Mouse (Mus musculus): ENCODE results near the gene Sbsn.

Sbsn gene

GRCm38 (mm10) chr7:30757001-30757400 is 5.7 kb downstream of the Sbsn start:
- DNase-seq (ENCODE audit: low spot score in 2 of 2): no peak

- DNase-seq (ENCODE audit: low spot score in 2 of 2): no peak
These were observed 7.6 kb downstream of the Sbsn start for GRCm38 (mm10) chr7:30758853-30759252.

GRCm38 (mm10) chr7:30761769-30762352 is 10.6 kb downstream of the Sbsn start:
- no peak for DNase-seq (ENCODE audit: low spot score in 2 of 2)

GRCm38 (mm10) chr7:30763456-30763855 is 12.2 kb downstream of the Sbsn start, which contains the start of gene Dmkn:
Gene Dmkn, plus strand, starts transcription at chr7:30763756.
- DNase-seq (ENCODE audit: low spot score in 2 of 2): no peak

DNA sequence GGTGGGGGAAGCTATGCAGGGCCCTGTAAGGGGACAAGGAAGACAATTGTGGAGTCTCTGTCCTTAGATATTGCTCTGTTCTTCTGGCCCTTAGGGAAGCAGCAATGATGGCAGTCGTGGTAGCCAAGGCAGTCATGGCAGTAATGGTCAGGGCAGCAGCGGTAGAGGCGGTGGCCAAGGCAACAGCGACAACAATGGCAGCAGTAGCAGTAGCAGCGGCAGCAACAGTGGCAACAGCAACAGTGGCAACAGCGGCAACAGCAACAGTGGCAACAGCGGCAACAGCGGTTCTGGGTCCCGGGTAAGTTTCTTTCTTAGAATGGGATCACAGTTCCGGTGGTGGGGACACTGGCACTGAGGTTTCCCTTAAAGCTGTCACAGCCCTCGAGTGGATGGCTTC is 13.9 kb downstream of the Sbsn start:
- DNase-seq (ENCODE audit: low spot score in 2 of 2): no peak

- DNase-seq (ENCODE audit: low spot score in 2 of 2): no peak
These were observed 15.1 kb downstream of the Sbsn start for GRCm38 (mm10) chr7:30766408-30766807.

- DNase-seq (ENCODE audit: low spot score in 2 of 2): no peak
These were observed 18.0 kb downstream of the Sbsn start for GRCm38 (mm10) chr7:30769236-30769635.

- no peak for DNase-seq (ENCODE audit: low spot score in 2 of 2)
These were observed 24.8 kb downstream of the Sbsn start for GRCm38 (mm10) chr7:30776104-30776503.

DNA sequence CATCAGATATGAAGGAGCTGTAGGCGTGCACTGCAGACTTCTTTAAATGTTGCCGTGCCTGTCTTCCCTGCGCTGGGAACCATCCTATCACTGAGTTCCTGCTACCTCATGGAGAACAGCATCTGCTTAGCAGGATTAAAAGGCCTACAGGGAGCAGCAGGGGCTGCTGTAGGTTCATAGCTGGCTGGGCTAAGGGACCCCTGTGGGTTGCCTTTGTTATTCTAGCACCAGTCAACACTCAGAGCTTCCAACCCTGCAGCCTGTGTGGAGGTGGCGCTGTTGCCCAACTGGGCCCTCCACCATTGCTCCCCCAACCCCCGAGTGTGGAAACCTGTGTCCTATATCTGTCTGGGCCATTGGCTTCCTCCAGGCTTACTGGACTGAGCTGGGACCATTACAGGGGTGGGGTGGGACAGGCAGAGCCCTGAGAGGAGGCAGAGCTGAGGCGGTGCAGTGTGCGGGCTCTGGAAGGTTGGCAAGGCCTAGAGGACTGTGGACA is 25.9 kb downstream of the Sbsn start:
- DNase-seq (ENCODE audit: low spot score in 2 of 2): no peak

DNA sequence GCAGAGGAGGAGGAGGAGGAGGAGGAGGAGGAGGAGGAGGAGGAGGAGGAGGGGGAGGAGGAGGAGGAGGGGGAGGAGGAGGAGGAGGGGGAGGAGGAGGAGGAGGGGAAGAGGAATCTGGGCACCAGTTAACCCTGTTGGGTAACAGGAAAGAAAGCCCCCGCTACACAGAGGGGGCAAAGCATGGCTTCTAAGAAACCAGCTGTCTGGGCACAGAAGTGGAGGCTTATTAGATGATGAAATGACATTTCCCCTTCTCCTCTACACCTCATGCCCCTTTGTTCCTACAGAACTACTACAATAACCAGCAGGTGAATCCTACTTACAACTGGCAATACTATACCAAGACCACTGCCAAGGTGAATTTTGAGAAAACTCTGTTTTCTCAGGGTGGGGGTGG is 26.6 kb downstream of the Sbsn start:
- no peak for DNase-seq (ENCODE audit: low spot score in 2 of 2)

GRCm38 (mm10) chr7:30781792-30782191 is 30.5 kb downstream of the Sbsn start:
- DNase-seq (ENCODE audit: low spot score in 2 of 2): no peak

GRCm38 (mm10) chr7:30782658-30783057 is 31.4 kb downstream of the Sbsn start:
- DNase-seq (ENCODE audit: low spot score in 2 of 2): no peak

GRCm38 (mm10) chr7:30785154-30785553 is 33.9 kb downstream of the Sbsn start:
- no peak for DNase-seq (ENCODE audit: low spot score in 2 of 2)

GRCm38 (mm10) chr7:30785721-30786546 is 34.7 kb downstream of the Sbsn start:
- DNase-seq (ENCODE audit: low spot score in 2 of 2): peak; percentile 61 to 65

- no peak for DNase-seq (ENCODE audit: low spot score in 2 of 2)
These were observed 36.2 kb downstream of the Sbsn start, which contains the start of gene Krtdap for GRCm38 (mm10) chr7:30787377-30788022. Gene Krtdap, plus strand, starts transcription at chr7:30787896.

- DNase-seq (ENCODE audit: low spot score in 2 of 2): no peak
These were observed 38.9 kb downstream of the Sbsn start for GRCm38 (mm10) chr7:30790141-30790540.

DNA sequence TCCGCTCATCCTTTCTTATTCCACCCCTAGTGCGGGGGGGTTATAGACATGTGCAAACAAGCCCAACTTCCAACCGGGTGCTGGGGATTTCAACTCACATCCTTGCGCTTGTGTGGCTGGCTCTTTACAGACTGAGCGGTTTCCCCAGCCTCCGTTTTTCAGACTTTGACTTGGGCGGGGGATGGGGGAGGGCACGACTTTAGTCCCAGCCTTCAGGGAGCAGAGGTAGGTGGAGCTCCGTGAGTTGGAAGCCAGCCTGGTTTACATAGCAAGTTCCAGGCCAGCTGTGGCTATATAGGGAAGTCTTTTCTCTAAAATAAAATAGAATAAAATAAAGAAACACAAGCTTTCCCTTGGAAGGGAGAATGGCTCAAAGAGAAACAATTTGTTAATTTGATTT is 40.6 kb downstream of the Sbsn start:
- no peak for DNase-seq (ENCODE audit: low spot score in 2 of 2)

DNA sequence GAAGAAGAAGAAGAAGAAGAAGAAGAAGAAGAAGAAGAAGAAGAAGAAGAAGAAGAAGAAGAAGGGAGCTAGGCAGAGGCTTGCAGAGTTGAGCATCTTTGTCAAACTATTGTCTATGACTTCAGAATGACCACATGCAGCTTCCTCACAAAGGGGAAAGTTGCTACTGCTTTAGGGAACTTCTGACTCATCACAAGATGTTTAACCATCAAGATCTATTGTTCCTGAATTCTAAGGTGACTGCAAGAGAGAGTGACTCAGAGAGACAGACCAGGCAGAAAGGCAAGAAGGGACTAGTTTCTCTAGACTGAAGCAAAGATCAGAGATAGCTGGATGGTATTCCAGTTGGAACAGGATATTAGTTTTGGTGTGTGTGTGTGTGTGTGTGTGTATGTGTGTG is 43.6 kb downstream of the Sbsn start:
- DNase-seq (ENCODE audit: low spot score in 2 of 2): no peak

DNA sequence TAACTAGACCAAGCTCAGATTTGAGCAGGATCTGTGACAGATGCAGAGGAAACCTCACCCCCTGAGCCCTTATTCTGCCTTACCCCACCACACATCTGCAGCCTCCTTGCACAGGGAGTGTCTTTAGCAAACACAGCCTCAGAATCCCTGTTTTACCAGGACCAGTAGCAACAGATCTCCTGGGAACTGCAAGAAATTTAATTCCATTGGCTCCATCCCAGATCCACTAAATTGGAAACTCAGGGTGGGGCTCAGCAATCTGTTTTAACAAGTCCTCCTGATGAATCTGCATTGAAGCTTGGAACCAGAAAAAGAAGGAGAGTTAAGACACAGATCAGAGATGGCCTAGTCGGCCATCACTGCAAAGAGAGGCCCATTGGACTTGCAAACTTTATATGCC is 45.5 kb downstream of the Sbsn start:
- DNase-seq (ENCODE audit: low spot score in 2 of 2): peak in 1 of 2 experiments; percentile 69

- no peak for DNase-seq (ENCODE audit: low spot score in 2 of 2)
These were observed 49.4 kb downstream of the Sbsn start for GRCm38 (mm10) chr7:30800653-30801052.

- no peak for DNase-seq (ENCODE audit: low spot score in 2 of 2)
These were observed 52.0 kb downstream of the Sbsn start for GRCm38 (mm10) chr7:30803256-30803655.

- DNase-seq (ENCODE audit: low spot score in 2 of 2): no peak
These were observed 52.9 kb downstream of the Sbsn start for GRCm38 (mm10) chr7:30804026-30804715.

All from right cerebral cortex, postnatal 10 days (tissue).